Mouse (Mus musculus): ENCODE data around the gene St6galnac4.

- TF ChIP-seq CTCF (IDR thresholded peaks at IDR 0.05; ENCODE audit: borderline replicate concordance, extremely low read depth, insufficient read depth, insufficient read length): peak; percentile 90
- TF ChIP-seq POLR2A (IDR thresholded peaks at IDR 0.05; ENCODE audit: borderline replicate concordance, extremely low read depth, insufficient read depth, insufficient read length, poor library complexity, severe bottlenecking): no peak
These were observed 45.0 kb downstream of the St6galnac4 start for GRCm38 (mm10) chr2:32631737-32632394.
